Mouse (Mus musculus) testis, postnatal 10 days (tissue): ENCODE results near the gene Plekhg3.

Source experiments
- DNase-seq: peaks from one replicate; pipeline ENCODE4 v3.0.0; 2021; ENCODE audit warnings: low spot score

The Plekhg3 gene

GRCm38 (mm10) chr12:76585028-76585427 is 54.3 kb downstream of the Plekhg3 start:
- no peak for DNase-seq

DNA sequence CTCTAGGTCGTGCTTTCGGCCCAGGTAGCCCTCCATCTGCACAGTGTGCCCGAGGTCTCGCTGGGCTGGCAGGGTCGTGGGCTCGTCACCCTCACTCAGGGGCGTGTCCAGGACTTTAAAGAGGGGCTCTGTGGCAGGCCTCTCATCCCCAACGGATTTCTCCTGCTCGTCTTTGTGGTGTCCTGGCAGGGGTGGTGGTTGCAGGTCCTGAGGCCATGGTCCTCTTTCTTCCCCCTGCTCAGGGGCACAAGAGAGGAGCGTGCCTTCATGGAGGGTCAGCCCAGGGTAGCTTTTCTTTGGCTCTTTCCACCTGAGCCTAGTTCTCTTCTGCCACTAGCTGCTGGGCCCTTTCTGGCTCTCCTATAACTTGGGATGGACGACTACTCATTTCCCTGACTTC is 56.7 kb downstream of the Plekhg3 start:
- no peak for DNase-seq

GRCm38 (mm10) chr12:76589531-76589930 is 58.8 kb downstream of the Plekhg3 start:
- peak; percentile 66 for DNase-seq

- no peak for DNase-seq
Observed at GRCm38 (mm10) chr12:76591037-76591436, 60.3 kb downstream of the Plekhg3 start.

DNA sequence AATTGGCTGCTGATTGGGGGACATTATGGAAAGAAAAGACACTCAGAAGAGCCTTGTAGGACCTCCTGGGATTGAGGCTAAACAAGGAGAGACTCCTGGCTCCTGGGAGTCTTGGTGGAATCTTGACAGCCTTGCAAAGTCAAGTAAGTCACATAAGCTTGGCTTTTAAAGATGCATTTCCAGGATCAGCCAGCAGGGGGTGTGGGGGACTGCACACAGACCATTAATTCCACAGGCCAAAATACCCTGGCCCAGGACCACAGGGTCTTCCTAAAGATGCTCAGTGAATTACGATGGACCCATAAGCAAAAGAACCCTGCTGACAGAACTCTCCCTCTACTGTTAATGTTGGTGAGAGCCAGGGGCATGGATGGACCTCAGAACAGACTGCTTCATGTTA is 61.5 kb downstream of the Plekhg3 start:
- DNase-seq = peak; percentile 79

DNA sequence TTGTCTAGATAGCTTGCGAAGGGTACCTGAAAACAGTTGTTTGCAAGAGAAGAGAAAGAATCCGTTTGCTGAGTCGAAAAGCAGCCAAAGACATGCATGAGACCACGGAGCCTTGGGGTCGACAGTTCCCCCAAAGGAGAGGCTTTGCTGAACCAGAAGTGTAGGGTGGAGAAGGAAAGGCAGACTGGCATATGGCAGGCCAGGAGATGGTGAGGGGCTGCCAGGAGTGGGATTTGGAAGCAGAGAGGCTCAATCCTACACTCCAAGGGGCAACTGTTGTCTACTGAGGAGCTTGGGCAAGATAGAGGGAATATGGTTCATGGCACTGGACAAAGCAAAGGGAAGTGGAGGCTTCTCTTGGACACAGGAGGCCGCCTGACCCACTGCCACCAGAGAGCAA is 62.6 kb downstream of the Plekhg3 start:
- no peak for DNase-seq

DNA sequence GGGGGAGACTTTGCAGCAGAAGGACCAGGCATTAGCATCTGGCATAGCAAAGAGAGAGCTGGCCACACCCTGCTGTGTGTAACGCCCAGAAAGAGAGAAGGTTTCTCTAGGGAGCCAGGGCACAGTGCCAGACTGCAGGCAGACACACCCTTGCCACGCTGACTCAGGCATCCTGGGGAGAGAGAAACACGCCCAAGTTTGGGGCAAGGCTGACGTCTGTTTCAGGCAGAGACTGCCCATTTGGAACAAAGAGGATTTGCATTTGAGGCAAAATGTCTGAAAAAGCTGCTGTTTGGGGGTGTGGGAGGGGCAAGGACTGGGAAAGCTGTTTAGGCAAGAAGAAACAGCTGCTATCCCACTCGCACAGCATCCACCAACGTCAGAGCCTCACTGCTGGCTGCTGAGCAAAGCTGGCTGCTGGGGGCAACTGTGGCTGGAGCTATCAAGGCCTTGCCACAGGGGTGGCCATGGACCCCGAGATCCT is 63.2 kb downstream of the Plekhg3 start:
- DNase-seq = peak; percentile 82

- DNase-seq = no peak
Observed at GRCm38 (mm10) chr12:76594556-76594955, 63.9 kb downstream of the Plekhg3 start.

GRCm38 (mm10) chr12:76595830-76596229 is 65.1 kb downstream of the Plekhg3 start:
- DNase-seq = no peak

DNA sequence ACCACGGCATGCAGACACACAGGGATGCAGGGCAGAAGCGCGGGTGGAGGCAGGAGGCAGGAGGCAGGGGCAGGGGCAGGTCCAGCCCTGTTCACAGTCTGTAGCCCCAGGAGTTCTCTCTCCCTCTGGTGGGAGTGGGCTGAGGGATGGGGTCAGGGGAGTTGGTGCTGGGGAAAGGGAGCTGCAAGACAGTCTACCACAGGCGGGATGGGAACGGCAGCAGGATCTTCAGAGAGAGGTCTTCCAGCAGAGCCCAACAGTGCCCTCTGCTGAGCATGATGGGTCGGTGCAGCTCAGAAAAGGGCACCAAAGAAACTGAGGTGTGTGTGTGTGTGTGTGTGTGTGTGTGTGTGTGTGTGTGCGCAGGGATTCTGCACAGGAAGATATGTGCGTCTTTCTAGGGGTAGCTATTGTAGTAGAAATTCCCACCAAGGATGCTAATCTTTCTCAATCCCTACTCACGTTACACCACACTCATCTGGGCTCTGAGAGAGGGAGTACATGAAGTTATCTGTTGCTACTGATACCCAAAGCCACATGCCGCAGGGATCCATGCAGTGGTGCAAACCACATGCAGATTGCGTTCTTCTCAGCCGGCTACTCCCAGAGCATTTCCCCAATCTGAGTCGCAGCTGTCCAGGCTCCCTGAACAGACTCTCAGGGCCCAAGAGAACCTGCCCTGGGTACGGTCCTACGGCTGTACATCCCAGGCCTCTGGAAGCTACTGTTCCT is 65.8 kb downstream of the Plekhg3 start:
- peak; percentile 82 for DNase-seq

- no peak for DNase-seq
Observed at GRCm38 (mm10) chr12:76597577-76598100, 66.9 kb downstream of the Plekhg3 start.

- DNase-seq = no peak
Observed at GRCm38 (mm10) chr12:76598196-76598928, 67.7 kb downstream of the Plekhg3 start.

- no peak for DNase-seq
Observed at GRCm38 (mm10) chr12:76603779-76604178, 73.1 kb downstream of the Plekhg3 start.

GRCm38 (mm10) chr12:76604546-76604945 is 73.9 kb downstream of the Plekhg3 start:
- no peak for DNase-seq

DNA sequence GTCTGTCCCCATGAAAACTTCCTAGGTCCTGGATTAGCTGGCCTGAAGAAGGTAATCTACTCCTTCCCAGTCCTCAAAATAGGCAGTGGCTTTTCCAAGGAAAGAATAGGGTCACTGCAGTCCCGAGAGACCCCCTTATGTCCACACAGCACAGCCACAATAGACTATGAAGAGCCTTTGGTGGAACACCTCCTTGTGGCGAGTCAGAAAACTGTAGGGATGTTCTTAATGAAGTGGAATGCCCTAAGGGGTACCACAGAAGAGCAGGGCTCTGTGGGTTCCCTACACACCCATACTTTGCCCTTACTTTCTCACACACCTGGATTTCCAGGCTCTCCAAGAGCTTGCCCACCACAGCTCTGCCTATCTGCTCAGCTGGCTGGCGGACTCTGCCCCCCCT is 75.1 kb downstream of the Plekhg3 start:
- no peak for DNase-seq

GRCm38 (mm10) chr12:76608241-76608640 is 77.5 kb downstream of the Plekhg3 start:
- DNase-seq = no peak

DNA sequence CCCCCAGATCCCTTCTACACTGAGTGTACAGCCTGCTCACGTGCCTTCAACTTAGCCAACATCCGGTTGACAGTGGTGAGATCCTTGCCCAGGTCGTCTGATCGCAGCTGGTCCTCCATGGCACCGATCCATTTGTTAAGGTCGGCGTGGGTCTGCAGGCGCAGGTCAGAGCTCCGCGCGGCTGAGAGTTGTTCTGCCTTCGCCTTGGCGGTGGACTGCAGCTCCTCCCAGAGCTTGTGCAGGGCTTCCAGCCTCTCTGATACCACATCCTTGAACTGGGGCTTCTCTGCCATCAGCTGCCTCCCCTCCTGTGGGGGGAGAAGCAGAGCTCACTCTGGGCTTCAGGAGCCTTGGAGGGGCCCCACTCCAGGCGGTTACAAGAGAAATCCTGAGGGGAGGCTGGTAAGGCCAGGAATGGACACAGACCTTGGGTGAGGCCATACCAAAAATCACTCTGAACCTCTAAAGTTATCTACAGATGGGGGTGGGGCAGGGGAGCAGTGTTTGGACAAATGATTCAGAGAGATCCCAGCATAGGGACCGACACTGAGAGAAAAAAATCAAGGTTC is 78.4 kb downstream of the Plekhg3 start:
- DNase-seq = no peak

DNA sequence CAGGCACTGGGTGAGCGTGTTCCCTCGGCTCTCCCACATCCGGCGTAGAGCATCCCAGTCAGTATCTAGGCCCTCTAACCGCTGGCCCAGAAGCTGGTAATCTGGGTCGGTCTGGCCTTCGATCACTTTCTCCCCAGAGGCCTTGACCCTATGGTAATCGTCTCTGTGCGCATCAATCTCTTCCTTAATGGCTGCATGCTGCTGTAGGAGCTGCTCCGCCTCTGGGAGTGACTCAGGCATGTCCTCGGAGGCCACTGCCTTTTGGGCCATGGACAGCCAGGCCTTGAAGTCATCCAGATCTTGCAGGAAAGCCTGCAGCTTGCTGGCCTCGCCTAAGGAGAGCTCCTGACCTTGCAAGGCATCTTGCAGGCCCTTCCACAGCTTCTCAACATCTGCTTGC is 81.9 kb downstream of the Plekhg3 start:
- DNase-seq = no peak

DNA sequence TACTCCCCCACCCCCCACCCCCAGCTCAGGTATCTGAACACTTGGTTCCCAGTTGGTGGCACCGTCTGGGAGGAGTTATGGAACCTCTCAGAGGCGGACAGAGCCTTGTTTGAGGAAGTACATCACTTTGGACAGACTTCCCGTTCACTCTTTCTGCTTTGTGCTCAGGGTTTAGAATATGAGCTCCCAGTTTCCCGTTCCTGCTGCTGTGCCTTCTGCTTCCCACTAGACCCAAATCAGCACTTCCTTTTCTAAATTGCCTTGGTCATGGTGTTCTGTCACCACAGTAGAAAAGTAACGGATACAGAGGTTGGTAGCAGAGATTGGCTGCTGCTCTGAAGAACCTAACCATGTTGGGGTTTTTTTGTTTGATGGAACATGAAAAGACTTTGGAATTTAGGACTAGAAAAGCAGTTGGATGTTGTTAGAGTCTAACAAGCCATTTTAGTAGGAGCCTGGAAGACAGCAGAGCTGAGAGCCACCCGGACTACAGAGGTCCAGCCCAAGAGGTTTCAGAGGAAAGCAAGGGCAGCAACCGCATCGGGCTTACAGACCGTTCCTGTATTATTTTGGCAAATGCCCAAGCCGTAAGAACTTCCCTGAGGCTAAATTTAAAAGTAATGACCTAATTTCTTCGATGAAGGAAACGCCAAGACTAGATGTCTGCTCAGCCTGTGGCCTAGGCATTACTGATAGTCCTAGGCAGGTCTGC is 84.3 kb downstream of the Plekhg3 start:
- no peak for DNase-seq

DNA sequence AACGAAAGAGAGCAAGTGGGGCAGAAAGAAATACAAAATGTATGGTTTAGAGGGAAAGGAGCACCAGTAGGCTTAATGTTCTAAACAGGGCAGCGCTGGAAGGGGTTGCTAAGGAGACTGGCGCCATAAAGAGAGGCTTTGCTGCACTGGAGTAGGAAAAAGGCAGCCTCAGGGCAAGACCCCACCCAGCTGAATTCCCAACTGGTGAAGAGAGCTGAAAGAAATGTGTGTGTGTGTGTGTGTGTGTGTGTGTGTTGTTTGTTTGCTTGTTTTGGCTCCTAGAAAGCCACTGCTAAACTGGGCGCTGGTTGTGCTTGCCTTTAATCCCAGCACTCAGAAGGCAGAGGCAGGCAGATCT is 84.9 kb downstream of the Plekhg3 start:
- DNase-seq = no peak

DNA sequence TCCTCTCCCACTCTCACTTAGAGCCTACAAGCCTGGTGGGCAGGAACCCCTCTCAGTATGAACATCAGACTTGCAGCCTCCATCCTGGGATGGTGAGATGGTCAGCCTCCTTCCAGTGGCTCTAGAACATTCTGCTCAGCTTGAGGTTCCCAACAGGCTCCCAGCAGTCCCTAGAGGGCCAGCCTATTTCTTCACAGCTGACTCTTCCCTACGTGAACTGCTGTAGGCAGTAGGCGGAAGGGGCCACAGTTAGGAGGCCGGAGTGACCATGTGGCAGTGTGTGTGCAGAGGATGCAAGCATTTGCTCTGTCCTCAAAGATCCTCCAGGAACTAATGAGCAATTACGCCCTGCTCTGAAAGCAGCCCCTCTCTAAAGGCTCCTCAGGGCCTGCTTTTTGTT is 87.5 kb downstream of the Plekhg3 start:
- DNase-seq = no peak

DNA sequence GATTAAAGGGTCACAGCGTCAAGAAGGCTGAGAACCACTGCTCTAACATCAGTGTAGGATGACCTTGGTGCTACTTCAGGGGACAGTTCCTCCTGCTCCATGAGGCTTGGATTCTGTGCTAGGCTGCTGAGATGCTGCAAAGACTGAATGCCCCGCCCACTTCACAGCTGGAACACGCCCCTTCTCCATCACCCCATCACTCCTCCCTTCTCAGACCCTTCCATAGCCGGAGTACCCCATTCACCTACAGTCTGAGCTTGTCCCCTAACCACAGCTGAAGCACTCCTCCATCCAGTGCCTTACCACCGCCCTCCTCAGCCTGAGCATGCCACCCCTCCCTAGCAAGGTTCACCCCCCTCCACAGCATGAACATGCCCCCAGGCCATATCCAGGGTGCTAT is 89.2 kb downstream of the Plekhg3 start:
- DNase-seq = no peak
